Mouse (Mus musculus): Measurements from ENCODE around the gene Vrk1. TPM values are rescaled to one million over a fixed set of nuclear protein-coding genes. Genes with fewer than 3 reads are reported as not detected.

Vrk1 gene
- 138 TPM for polyA plus RNA-seq (2017; shearing (Covaris generic))

DNA sequence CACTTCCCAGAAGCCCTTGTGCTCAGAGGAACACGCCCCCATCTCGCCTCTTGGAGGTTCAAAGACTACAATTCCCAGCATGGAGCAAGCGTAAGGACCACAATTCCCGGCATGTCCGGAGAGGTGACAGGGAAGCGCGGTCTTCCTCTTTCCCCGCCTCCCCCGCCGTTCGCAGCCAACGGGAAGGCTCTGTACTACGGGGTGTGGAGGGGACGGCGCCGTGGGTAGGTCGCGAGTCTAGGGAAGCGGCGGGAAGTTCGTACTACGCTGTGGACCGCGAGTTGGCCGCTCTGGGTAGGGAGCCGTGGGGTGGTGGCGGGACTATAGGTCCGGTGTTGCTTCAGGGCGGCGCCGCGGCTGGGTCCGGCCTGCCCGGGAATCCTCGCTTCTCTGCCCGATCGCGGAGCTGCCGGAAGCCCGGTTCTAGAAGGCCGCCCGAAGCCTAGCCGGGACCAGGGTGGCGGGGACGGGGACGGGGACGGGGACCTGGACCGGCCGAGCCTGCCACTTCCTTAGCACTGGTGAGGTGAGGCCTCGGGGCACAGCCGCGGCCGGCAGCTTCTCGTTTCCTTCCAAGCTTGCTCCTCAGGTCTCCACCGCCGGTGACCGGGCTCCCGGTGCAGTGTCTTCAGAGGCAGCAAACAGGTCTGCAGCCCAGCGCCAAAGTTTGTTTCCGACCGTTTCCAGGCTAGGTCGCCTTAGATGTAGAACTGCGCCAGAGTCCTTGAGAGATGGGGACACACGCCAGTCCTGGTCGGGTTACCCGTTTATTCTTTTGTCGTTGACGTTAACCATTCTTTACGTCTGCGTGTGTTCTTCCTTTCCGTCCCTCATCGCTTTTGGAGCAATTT is at the start of gene Vrk1:
Gene Vrk1, plus strand, starts transcription at position 164 of the 851 bp plus-strand sequence.

Other genes starting within 250 kb of the Vrk1 start
- 331 TPM for gene Papola, start 225.5 kb upstream of the Vrk1 start, polyA plus RNA-seq (2017; shearing (Covaris generic))

Data from inflammation-experienced regulatory T-cells, adult 16 weeks (primary cell).